Mouse (Mus musculus) neural tube, embryonic 14.5 days (tissue): ENCODE measurements around the gene Sh3gl1. TPM values are rescaled to one million over a fixed set of nuclear protein-coding genes. Genes with fewer than 3 reads are reported as not detected.

Experiments used
- ATAC-seq: fragments of 200-750 bp; cut with Nextera tagmentation; 2 replicates; pipeline ENCODE4 v1.8.0; 2017; ENCODE audit warnings: low read depth, mild to moderate bottlenecking, moderate TSS enrichment, moderate library complexity
- H3K27ac ChIP-seq: fragments of 300-500 bp; sonication (generic); 2 replicates; pipeline ENCODE4 v1.5.1; 2014; ENCODE audit warnings: low read depth, mild to moderate bottlenecking, control low read depth, low read length, moderate library complexity, mixed read lengths
- H3K27me3 ChIP-seq: fragments of 300-500 bp; sonication (generic); 2 replicates; pipeline ENCODE4 v1.6.1; 2014; ENCODE audit warnings: low read length; ENCODE audit not compliant: control insufficient read depth, insufficient read depth
- H3K36me3 ChIP-seq: fragments of 300-500 bp; sonication (generic); 2 replicates; pipeline ENCODE4 v1.6.1; 2014; ENCODE audit warnings: low read length, mixed read lengths; ENCODE audit not compliant: control insufficient read depth, insufficient read depth
- H3K4me1 ChIP-seq: fragments of 300-500 bp; sonication (generic); 2 replicates; pipeline ENCODE4 v1.6.1; 2014; ENCODE audit warnings: low read length; ENCODE audit not compliant: control insufficient read depth, insufficient read depth
- H3K4me2 ChIP-seq: fragments of 300-500 bp; sonication (generic); 2 replicates; pipeline ENCODE4 v1.6.1; 2014; ENCODE audit warnings: mild to moderate bottlenecking, low read depth, low read length, control low read depth
- H3K4me3 ChIP-seq: fragments of 300-500 bp; sonication (generic); 2 replicates; pipeline ENCODE4 v1.5.1; 2014; ENCODE audit warnings: low read depth, low read length, control low read depth, mixed read lengths
- H3K9ac ChIP-seq: fragments of 300-500 bp; sonication (generic); replicated peaks from 2 replicates; pipeline ENCODE4 v1.6.1; 2014; ENCODE audit warnings: low read depth, mild to moderate bottlenecking, control low read depth, low read length, mixed read lengths
- H3K9me3 ChIP-seq: fragments of 300-500 bp; sonication (generic); 2 replicates; pipeline ENCODE4 v1.6.1; 2016; ENCODE audit warnings: low read length; ENCODE audit not compliant: control insufficient read depth
- WGBS: fragments of 180-500 bp; shearing (Covaris S2); extraction: QIAGEN DNeasy Blood & Tissue Kit; methylation state at CpG from one replicate; pipeline ENCODE4 v1.1.7; 2014; 5-methylcytosine and 5-hydroxymethylcytosine counted together
- polyA plus RNA-seq: library from polyadenylated mRNA; unstranded; fragments of >200 nt; fragmentation: Nextera tagmentation; extraction: Ambion mirVana; gene quantifications from 2 replicates; pipeline ENCODE4 v1.2.1, GENCODE M21; 2014

Sh3gl1 gene
- polyA plus RNA-seq, 1 experiment from 2014 or later: 87.5 TPM

DNA sequence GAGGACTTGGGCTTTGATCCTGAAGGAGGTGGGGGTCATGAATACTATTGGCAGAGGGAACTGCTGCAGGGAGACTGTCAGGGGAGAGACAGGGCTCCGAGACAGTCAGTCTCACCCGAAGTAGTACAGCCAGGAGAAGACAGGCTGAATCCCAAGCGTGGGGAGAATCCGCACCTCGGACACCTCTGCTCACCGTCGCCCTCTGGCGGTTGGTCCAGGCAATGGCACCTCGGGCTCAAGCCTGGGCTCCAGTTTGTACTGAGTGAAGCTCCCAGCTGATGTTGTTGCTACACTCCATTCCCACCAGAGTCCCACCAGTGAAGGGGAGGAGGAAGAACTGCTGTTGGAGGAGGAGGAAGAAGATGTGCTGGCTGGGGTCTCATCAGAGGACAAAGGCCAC lies 25.8 kb downstream of the Sh3gl1 start:
- H3K27me3 ChIP-seq: no peaks in the 10 kb centered on the region
- no peak overlapping the region; the same call in 1 of the 2 replicates for H3K9ac ChIP-seq
- no peak overlapping the region for H3K27ac ChIP-seq
- ATAC-seq: no peak
- peak overlapping the region; percentile 81 for H3K4me3 ChIP-seq
- H3K36me3 ChIP-seq: peaks cover 29% of the 10 kb centered on the region
- H3K4me2 ChIP-seq: peak overlapping the region; percentile 99
- no peaks in the 10 kb centered on the region for H3K9me3 ChIP-seq
- WGBS: 7% methylated on average over 9 of the region's 9 CpGs
- H3K4me1 ChIP-seq: peaks cover 25% of the 10 kb centered on the region

DNA sequence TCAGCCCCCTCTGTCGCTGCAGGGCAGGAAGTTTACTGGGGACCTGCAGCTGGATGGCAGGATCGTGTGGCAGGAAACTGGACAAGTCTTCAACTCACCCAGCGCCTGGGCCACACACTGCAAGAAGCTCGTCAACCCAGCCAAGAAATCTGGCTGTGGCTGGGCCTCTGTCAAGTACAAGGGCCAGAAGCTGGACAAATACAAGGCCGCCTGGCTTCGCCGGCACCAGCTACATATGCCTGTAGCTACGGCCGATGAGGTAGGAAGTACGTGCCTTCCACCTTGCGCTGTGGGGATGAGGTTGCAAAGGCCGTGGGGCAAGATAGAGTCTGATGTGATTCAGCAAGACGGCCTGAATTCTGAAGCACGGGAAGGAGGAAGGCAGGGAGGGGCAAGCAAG lies 26.2 kb downstream of the Sh3gl1 start:
- peak overlapping the region; percentile 84 for H3K9ac ChIP-seq
- ATAC-seq: no peak
- H3K4me2 ChIP-seq: peak overlapping the region; percentile 99
- peaks cover 24% of the 10 kb centered on the region for H3K36me3 ChIP-seq
- no peaks in the 10 kb centered on the region for H3K9me3 ChIP-seq
- peaks cover 25% of the 10 kb centered on the region for H3K4me1 ChIP-seq
- 72% methylated on average over 14 of the region's 14 CpGs for WGBS
- H3K4me3 ChIP-seq: peak overlapping the region; percentile 81
- no peak overlapping the region; the same call in 1 of the 2 replicates for H3K27ac ChIP-seq
- H3K27me3 ChIP-seq: no peaks in the 10 kb centered on the region

DNA sequence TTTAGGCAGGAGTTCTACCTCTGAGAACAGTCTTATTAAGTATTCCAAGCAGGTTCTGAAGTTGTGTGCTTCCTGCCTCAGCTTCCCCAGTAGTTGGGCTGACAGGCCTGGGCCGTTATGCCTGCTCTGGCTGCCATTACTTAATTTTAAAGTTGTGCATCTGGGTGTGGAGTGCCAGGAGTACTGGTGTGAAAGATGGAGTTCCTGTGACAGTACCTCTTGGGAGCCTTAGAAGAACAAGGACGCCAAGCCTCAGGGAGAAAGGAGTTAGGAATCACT lies 26.5 kb downstream of the Sh3gl1 start:
- Histone ChIP-seq H3K9ac (peak overlapping the region; percentile 84), H3K4me3 (peak overlapping the region; percentile 81), H3K36me3 (peaks cover 21% of the 10 kb centered on the region), H3K4me2 (peak overlapping the region; percentile 99), H3K4me1 (peaks cover 25% of the 10 kb centered on the region), H3K9me3 (no peaks in the 10 kb centered on the region), H3K27me3 (no peaks in the 10 kb centered on the region), H3K27ac (peak overlapping the region; percentile 98)
- no peak for ATAC-seq
- 46% methylated on average over 2 of the region's 2 CpGs for WGBS

DNA sequence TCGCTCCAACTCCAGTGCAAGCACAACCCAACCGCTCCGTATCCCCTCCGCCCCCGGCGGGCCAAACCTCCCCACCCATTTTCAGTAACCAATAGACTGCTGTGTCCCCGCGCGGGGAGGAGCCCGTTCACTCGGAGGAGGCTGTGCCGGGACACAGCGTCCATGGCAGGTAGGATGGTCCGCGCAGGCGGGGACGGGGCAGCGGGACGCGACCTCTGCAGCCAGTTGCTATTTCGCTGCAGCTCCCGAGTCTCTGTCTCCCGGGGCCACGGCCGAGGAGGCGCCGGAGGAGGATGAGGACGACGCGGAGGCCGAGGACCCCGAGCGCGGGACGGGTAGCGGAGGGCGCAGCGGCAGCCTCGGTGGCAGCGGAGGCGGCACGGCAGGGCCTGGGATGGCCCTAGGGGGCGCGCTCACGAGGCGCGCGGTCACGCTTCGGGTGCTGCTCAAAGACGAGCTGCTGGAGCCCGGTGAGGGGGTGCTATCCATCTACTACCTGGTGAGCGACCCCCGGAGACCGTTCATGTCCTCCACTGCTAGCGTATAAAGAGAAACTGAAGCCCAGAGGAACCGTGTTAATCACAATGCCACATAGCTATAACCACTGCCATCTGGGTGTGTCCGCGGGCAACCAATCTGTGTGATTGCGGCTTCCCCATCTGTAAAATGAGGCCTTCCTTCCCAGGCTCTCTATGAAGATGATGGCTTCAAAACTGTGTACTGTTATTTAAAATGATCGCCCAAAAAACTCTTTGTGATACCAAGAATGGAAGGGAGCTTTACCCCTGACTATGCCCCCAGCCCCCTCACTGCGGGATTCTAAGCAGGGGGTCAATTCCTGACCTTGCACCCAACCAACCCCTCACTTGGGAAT lies 27.1 kb downstream of the Sh3gl1 start:
- Histone ChIP-seq H3K4me3 (peak overlapping the region; percentile 81), H3K27ac (peak overlapping the region; percentile 98), H3K27me3 (no peaks in the 10 kb centered on the region), H3K36me3 (peaks cover 19% of the 10 kb centered on the region), H3K9me3 (no peaks in the 10 kb centered on the region), H3K4me1 (peaks cover 25% of the 10 kb centered on the region), H3K9ac (peak overlapping the region; percentile 84), H3K4me2 (peak overlapping the region; percentile 99)
- peak; percentile 90 for ATAC-seq
- WGBS: 1% methylated on average over 61 of the region's 62 CpGs

DNA sequence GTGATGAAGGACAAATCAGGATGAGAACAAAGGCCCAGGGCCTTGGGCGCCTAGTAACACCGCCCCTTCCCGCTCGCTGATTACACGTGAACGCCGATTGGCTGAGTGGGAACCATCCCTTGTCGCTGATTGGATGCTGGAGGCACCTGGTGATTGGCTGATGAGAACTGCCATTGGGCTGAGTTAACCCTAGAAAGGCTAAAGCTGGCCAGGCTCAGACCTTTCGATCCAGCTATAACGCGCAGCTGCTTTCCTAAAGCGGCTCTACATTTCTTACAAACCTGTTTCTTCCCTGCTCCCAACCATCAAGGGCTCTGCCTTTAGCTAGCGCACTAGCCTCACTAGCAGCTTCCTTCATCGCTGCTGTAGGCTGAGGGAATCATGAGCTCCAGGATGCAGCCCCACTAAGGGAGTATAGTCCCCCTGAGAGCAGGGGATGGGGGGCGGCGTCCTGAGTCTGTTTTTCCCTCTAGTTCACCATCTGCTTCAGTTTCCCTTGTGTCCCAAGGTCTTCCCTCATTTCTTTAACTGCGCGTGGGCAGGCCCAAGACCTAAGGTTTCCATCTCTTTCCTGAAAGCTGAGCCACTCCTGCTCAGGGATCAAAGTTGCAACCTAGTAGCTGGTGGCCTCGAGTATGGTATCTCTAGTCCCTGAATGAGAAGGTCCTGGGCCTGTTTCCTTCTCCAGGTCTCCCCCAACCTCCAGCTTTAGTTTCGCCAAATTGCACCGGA lies 27.9 kb downstream of the Sh3gl1 start:
- ATAC-seq: peak; percentile 93
- WGBS: under 1% methylated on average over 21 of the region's 21 CpGs

DNA sequence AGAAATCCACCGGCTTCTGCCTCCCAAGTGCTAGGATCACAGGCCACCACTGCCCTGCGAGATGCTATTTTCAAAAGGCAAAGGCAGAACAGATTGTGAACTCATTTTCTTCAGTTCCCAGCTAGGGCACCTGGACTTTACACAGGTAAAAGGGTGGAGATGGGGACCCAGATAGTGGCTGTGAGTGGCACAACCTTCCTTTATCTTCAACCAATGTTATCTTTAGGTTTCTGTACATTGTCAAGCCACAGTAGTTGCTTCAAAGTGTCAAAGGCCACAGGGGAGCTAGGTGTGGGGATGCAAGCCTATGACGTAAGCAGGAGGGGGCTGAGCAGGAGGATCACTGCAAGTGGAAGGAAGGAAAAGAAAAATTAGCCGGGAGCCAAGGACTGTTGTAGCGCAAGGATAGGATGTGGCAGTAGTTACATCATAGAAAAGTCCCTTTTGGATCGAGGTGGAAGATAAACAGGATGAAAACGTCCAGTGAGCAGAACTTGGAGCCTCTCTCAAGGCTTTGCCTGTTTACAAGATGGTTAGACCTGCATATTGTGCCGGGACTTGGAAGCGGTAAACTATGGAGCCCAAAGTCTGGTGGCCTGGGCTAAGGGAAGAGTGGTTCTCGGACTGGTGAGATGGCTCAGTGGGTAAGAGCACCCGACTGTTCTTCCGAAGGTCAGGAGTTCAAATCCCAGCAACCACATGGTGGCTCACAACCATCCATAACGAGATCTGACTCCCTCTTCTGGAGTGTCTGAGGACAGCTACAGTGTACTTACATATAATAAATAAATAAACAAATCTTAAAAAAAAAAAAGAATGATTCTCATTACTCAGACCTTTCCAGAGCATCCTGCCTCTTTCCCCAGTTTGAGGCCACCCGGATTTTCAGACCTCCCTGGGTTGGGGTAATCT lies 28.7 kb downstream of the Sh3gl1 start:
- ATAC-seq: peak; percentile 22
- WGBS: 35% methylated on average over 13 of the region's 14 CpGs
- Histone ChIP-seq H3K4me1 (peaks cover 25% of the 10 kb centered on the region), H3K9me3 (no peaks in the 10 kb centered on the region), H3K27ac (peak overlapping the region; percentile 98), H3K9ac (peak overlapping the region; percentile 8), H3K27me3 (no peaks in the 10 kb centered on the region), H3K4me3 (peak overlapping the region; percentile 81), H3K36me3 (peaks cover 13% of the 10 kb centered on the region; the same call in 1 of the 2 replicates), H3K4me2 (peak overlapping the region; percentile 99)

More for the DNA sequence above, 27.9 kb downstream of the Sh3gl1 start:
- peak overlapping the region; percentile 81 for H3K4me3 ChIP-seq
- H3K4me2 ChIP-seq: peak overlapping the region; percentile 99
- no peaks in the 10 kb centered on the region for H3K27me3 ChIP-seq
- H3K36me3 ChIP-seq: peaks cover 18% of the 10 kb centered on the region
- peak overlapping the region; percentile 84 for H3K9ac ChIP-seq
- H3K4me1 ChIP-seq: peaks cover 25% of the 10 kb centered on the region
- H3K9me3 ChIP-seq: no peaks in the 10 kb centered on the region
- peak overlapping the region; percentile 98 for H3K27ac ChIP-seq

DNA sequence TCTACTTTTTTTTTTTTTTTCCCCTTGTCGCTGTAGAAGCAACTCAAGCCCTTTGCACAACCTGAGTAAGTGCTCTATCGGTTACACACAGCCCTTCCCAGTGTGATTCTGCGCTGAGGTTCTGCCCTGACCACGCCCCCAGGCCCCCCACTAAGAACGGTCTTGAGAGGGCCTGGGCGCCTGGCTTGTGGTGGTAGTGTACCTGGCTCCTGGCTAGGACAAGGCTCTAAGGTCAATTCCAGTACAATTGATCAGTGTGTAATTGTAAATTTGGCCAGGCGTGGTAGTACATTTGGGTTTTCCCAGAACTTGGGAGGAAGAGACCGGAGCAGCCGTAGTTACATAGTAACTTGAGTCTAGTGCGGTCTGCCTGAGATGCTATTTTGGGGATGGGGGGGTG lies 29.5 kb downstream of the Sh3gl1 start:
- Histone ChIP-seq H3K9me3 (no peaks in the 10 kb centered on the region), H3K27me3 (no peaks in the 10 kb centered on the region), H3K9ac (no peak overlapping the region), H3K4me1 (peaks cover 25% of the 10 kb centered on the region), H3K4me2 (no peak overlapping the region), H3K36me3 (peaks cover 8% of the 10 kb centered on the region; the same call in 1 of the 2 replicates), H3K27ac (no peak overlapping the region), H3K4me3 (no peak overlapping the region)
- 59% methylated on average over 10 of the region's 10 CpGs for WGBS
- no peak for ATAC-seq

DNA sequence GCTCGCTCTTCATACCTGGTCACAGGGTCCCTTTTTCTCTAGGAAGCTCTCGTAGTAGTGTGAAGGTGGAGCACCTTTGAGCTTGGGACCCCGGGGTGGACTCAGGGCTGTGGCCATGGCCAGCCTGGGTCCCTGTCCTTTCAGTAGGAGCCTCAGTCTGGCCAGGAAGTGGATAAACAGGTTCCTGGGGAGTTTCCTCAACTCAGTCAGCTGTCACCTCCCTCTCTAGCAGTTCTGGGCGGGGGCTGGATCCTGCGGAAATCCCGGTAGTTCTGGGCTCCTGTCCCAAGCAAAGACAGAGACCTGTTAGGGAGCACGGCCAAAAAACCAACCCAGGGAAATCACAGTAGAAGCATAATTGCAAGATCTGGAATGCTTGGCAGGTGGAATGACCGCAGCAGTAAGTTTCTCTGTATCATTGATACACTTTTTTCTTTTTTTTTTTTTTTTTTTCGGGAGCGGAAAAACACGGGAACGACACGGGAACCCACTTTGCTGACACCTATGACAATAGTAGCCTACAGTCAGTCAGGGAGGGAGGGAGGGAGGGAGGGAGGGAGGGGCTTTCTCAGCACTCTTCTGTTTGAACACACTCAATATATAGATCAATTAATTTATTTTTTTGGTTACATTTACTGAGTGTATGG lies 30.9 kb downstream of the Sh3gl1 start, which contains the start of the genes Stap2 and Mpnd:
TSS of gene Stap2 (minus strand) at position 170 of the 647 bp plus-strand sequence.
TSS of gene Mpnd (plus strand) at position 297 of the 647 bp plus-strand sequence.
- no peak within 1 kb of the TSS for H3K4me3 ChIP-seq
- WGBS: 59% methylated on average over 13 of the region's 13 CpGs
- H3K4me2 ChIP-seq: no peak within 1 kb of the TSS
- no peaks in the 10 kb centered on the region for H3K9me3 ChIP-seq
- no peak within 1 kb of the TSS for H3K9ac ChIP-seq
- ATAC-seq: no peak
- no peaks in the 10 kb centered on the region for H3K36me3 ChIP-seq
- no peak within 1 kb of the TSS for H3K27ac ChIP-seq
- peaks cover 11% of the 10 kb centered on the region for H3K4me1 ChIP-seq
- no peaks in the 10 kb centered on the region for H3K27me3 ChIP-seq
